Mouse (Mus musculus) WW6 (cell line): ENCODE measurements around the gene Nisch.

Source experiments
- DNase-seq: peaks from one replicate; pipeline ENCODE4 v3.0.0-alpha.2; 2013; ENCODE audit warnings: low read depth, low spot score

Nisch gene

GRCm38 (mm10) chr14:31191936-31192335 lies 24.8 kb downstream of the Nisch start:
- DNase-seq, result no peak

GRCm38 (mm10) chr14:31189348-31189747 lies 27.4 kb downstream of the Nisch start:
- DNase-seq, result no peak

GRCm38 (mm10) chr14:31188771-31189181 lies 28.0 kb downstream of the Nisch start:
- no peak for DNase-seq

GRCm38 (mm10) chr14:31186656-31187055 lies 30.1 kb downstream of the Nisch start:
- no peak for DNase-seq

- DNase-seq, result no peak
Observed at GRCm38 (mm10) chr14:31184195-31184594, 32.6 kb downstream of the Nisch start.

- no peak for DNase-seq
Observed at GRCm38 (mm10) chr14:31183541-31183940, 33.2 kb downstream of the Nisch start.

- no peak for DNase-seq
Observed at GRCm38 (mm10) chr14:31182786-31183290, 33.9 kb downstream of the Nisch start.

- no peak for DNase-seq
Observed at GRCm38 (mm10) chr14:31181512-31181911, 35.2 kb downstream of the Nisch start.

- DNase-seq, result no peak
Observed at GRCm38 (mm10) chr14:31179677-31180365, 36.9 kb downstream of the Nisch start.

GRCm38 (mm10) chr14:31177715-31178114 lies 39.0 kb downstream of the Nisch start:
- DNase-seq, result no peak

GRCm38 (mm10) chr14:31177287-31177686 lies 39.5 kb downstream of the Nisch start:
- DNase-seq, result no peak

GRCm38 (mm10) chr14:31173537-31173936 lies 43.2 kb downstream of the Nisch start:
- DNase-seq, result no peak

GRCm38 (mm10) chr14:31172781-31173455 lies 43.8 kb downstream of the Nisch start:
- DNase-seq, result no peak

GRCm38 (mm10) chr14:31171821-31172220 lies 44.9 kb downstream of the Nisch start:
- no peak for DNase-seq

GRCm38 (mm10) chr14:31171386-31171785 lies 45.4 kb downstream of the Nisch start:
- DNase-seq, result no peak

GRCm38 (mm10) chr14:31170963-31171362 lies 45.8 kb downstream of the Nisch start:
- DNase-seq, result no peak

GRCm38 (mm10) chr14:31169508-31169907 lies 47.2 kb downstream of the Nisch start:
- DNase-seq, result no peak

GRCm38 (mm10) chr14:31168425-31168824 lies 48.3 kb downstream of the Nisch start, which contains the start of gene Stab1:
TSS of gene Stab1 (minus strand) at chr14:31168641.
- no peak for DNase-seq

GRCm38 (mm10) chr14:31166827-31167226 lies 49.9 kb downstream of the Nisch start:
- no peak for DNase-seq

- DNase-seq, result no peak
Observed at GRCm38 (mm10) chr14:31165991-31166630, 50.6 kb downstream of the Nisch start.

- no peak for DNase-seq
Observed at GRCm38 (mm10) chr14:31165458-31165857, 51.3 kb downstream of the Nisch start.

- no peak for DNase-seq
Observed at GRCm38 (mm10) chr14:31165010-31165409, 51.7 kb downstream of the Nisch start.
